Mouse (Mus musculus) stomach, embryonic 14.5 days (tissue): ENCODE measurements at regions not wholly inside any gene's neighbourhood (a gene's known extent, or its start where the extent isn't known, plus 50 kb on each side); places are given as distances from the start of the nearest gene placed in this dataset.

Source experiments
- ATAC-seq: fragments of 200-750 bp; cut with Nextera tagmentation; 2 replicates; pipeline ENCODE4 v1.8.0; 2017; ENCODE audit warnings: low read depth, moderate TSS enrichment; ENCODE audit not compliant: insufficient number of reproducible peaks, insufficient read depth, low FRiP score
- H3K27ac ChIP-seq: fragments of 300-500 bp; sonication (generic); 2 replicates; pipeline ENCODE4 v1.5.1; 2014; ENCODE audit warnings: mild to moderate bottlenecking, low read length, moderate library complexity, mixed read lengths
- H3K27me3 ChIP-seq: fragments of 300-500 bp; sonication (generic); 2 replicates; pipeline ENCODE4 v1.6.1; 2014; ENCODE audit warnings: low read length, control low read depth, mixed read lengths; ENCODE audit not compliant: control insufficient read depth, insufficient read depth
- H3K36me3 ChIP-seq: fragments of 300-500 bp; sonication (generic); 2 replicates; pipeline ENCODE4 v1.6.1; 2014; ENCODE audit warnings: mild to moderate bottlenecking, control low read depth, low read length, moderate library complexity, mixed read lengths; ENCODE audit not compliant: control insufficient read depth, insufficient read depth
- H3K4me1 ChIP-seq: fragments of 300-500 bp; sonication (generic); 2 replicates; pipeline ENCODE4 v1.6.1; 2014; ENCODE audit warnings: low read length, control low read depth, mixed read lengths; ENCODE audit not compliant: control insufficient read depth, insufficient read depth
- H3K4me2 ChIP-seq: fragments of 300-500 bp; sonication (generic); replicated peaks from 2 replicates; pipeline ENCODE4 v1.6.1; 2014; ENCODE audit warnings: low read depth, low read length, control low read depth
- H3K4me3 ChIP-seq: fragments of 300-500 bp; sonication (generic); 2 replicates; pipeline ENCODE4 v1.5.1; 2014; ENCODE audit warnings: low read depth, low read length, control low read depth
- H3K9ac ChIP-seq: fragments of 300-500 bp; sonication (generic); replicated peaks from 2 replicates; pipeline ENCODE4 v1.6.1; 2014; ENCODE audit warnings: low read depth, mild to moderate bottlenecking, control low read depth, low read length, moderate library complexity, mixed read lengths
- H3K9me3 ChIP-seq: fragments of 300-500 bp; sonication (generic); 2 replicates; pipeline ENCODE4 v1.6.1; 2016; ENCODE audit warnings: low read depth, low read length, control low read depth; ENCODE audit not compliant: control insufficient read depth
- WGBS: fragments of 180-500 bp; shearing (Covaris S2); extraction: QIAGEN DNeasy Blood & Tissue Kit; methylation state at CpG from one replicate; pipeline ENCODE4 v1.1.7; 2014; 5-methylcytosine and 5-hydroxymethylcytosine counted together

GRCm38 (mm10) chr6:127326333-127326729 lies 120.3 kb upstream of the Parp11 start:
- H3K4me1 ChIP-seq = peaks cover 20% of the 10 kb centered on the region; the same call in 1 of the 2 replicates
- H3K36me3 ChIP-seq = no peaks in the 10 kb centered on the region
- peak overlapping the region; percentile 85 for H3K27ac ChIP-seq
- ATAC-seq = peak; percentile 82
- H3K4me3 ChIP-seq = no peak overlapping the region
- no peaks in the 10 kb centered on the region for H3K9me3 ChIP-seq
- no peak overlapping the region for H3K9ac ChIP-seq
- 58% methylated on average over 6 of the region's 6 CpGs for WGBS
- H3K4me2 ChIP-seq = no peak overlapping the region
- H3K27me3 ChIP-seq = no peaks in the 10 kb centered on the region

- ATAC-seq = peak; percentile 1; the same call in 1 of the 2 replicates
- Histone ChIP-seq H3K4me1 (peaks cover 20% of the 10 kb centered on the region; the same call in 1 of the 2 replicates), H3K4me3 (peak overlapping the region; percentile 33; the same call in 1 of the 2 replicates), H3K27ac (peak overlapping the region; percentile 92), H3K9me3 (no peaks in the 10 kb centered on the region), H3K27me3 (no peaks in the 10 kb centered on the region), H3K4me2 (peak overlapping the region; percentile 65), H3K36me3 (no peaks in the 10 kb centered on the region), H3K9ac (peak overlapping the region; percentile 26; the same call in 1 of the 2 replicates)
- 45% methylated on average over 20 of the region's 20 CpGs for WGBS
Measured at GRCm38 (mm10) chr6:127329191-127330014, 117.2 kb upstream of the Parp11 start.

DNA sequence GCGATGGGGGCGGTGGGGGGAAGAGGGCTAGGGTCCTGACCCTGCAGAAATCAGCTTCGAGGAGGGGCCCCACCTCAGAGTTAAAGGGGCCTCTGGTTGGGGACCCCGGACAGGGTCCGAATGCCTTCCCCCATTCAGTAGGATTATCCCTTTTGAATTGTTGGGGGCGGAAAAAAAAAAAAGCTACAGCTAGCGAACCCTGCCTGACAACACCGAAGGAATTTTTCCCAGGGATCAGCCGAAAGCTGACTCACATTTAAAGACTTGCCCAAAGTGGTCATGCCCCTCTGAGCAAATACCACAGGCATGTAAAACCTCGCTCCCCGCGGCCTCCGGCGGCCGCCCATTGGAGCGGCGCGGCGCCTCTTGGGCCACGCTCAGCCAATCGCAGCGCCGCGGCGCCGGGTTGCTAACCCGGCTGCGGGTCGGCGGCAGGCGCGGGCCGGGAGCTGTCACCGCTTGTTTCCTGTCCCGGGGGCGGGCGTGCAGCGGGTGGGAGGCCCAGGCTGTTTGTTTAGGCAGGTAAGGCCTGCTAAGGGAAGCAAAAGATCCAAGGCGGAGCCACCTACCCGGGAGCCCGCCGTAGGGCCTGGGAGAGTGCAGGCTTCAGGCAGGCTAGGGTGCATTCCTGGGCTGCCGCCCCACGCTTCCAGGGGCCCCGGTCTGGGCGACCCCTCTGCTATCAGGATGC lies 116.5 kb upstream of the Parp11 start:
- Histone ChIP-seq H3K9ac (peak overlapping the region; percentile 39), H3K27ac (peak overlapping the region; percentile 92), H3K36me3 (no peaks in the 10 kb centered on the region), H3K4me3 (peak overlapping the region; percentile 33), H3K27me3 (no peaks in the 10 kb centered on the region), H3K9me3 (no peaks in the 10 kb centered on the region), H3K4me1 (peaks cover 20% of the 10 kb centered on the region; the same call in 1 of the 2 replicates), H3K4me2 (peak overlapping the region; percentile 65)
- ATAC-seq = peak; percentile 87
- WGBS = under 1% methylated on average over 46 of the region's 46 CpGs

DNA sequence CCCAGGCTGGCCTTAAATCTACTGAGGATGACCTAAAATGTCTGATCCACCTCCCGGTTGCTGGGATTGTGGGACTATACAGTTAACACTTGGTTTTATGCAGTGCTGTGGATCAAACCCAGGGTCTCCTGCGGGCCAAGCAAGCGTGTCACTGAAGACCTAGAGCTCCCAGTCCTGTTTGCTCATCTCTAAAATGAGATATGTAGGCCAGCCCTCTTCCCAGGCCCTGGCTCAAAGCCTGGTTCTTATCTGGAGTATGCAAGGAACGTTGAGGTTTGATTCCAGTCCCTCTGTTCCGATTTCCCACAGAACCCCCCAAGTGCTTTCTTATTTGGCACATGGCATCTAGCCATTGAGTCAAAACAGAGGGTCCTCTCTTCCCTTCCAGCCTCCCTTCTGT lies 115.5 kb upstream of the Parp11 start:
- no peaks in the 10 kb centered on the region for H3K36me3 ChIP-seq
- no peak overlapping the region for H3K4me3 ChIP-seq
- peaks cover 21% of the 10 kb centered on the region for H3K4me1 ChIP-seq
- H3K4me2 ChIP-seq = no peak overlapping the region
- H3K9ac ChIP-seq = no peak overlapping the region
- no peaks in the 10 kb centered on the region for H3K27me3 ChIP-seq
- no peaks in the 10 kb centered on the region for H3K9me3 ChIP-seq
- peak overlapping the region; percentile 91 for H3K27ac ChIP-seq
- ATAC-seq = no peak
- WGBS = 62% methylated on average over 5 of the region's 5 CpGs

GRCm38 (mm10) chr6:127334256-127334655 lies 112.4 kb upstream of the Parp11 start:
- no peak overlapping the region for H3K27ac ChIP-seq
- ATAC-seq = no peak
- H3K4me2 ChIP-seq = no peak overlapping the region
- no peak overlapping the region for H3K9ac ChIP-seq
- H3K4me1 ChIP-seq = peaks cover 39% of the 10 kb centered on the region
- 78% methylated on average over 6 of the region's 6 CpGs for WGBS
- H3K36me3 ChIP-seq = no peaks in the 10 kb centered on the region
- H3K4me3 ChIP-seq = no peak overlapping the region
- H3K27me3 ChIP-seq = no peaks in the 10 kb centered on the region
- no peaks in the 10 kb centered on the region for H3K9me3 ChIP-seq

DNA sequence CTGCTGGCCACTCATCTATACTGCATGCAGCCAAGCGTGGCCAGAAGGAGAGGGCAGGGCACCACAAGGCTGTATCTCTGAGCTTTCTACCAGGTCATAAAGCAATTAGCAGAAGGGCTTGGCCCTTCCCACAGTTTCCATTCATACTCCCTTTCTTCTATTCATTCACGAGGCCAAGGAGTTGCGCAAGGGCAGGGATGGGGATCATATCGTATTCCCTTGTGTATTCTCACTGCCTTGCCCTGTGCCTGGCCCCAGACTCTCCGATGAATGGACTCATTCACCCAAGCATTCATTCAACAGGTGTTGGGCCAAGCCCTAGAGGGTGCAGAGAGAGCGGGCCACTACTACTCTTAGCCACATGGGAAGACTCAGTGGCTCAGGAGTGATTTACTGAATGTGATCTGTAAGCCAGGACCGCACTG lies 111.2 kb upstream of the Parp11 start:
- peak overlapping the region; percentile 52; the same call in 1 of the 2 replicates for H3K27ac ChIP-seq

GRCm38 (mm10) chr6:127335996-127336660 lies 110.5 kb upstream of the Parp11 start:
- no peak overlapping the region for H3K9ac ChIP-seq
- ATAC-seq = no peak
- 52% methylated on average over 12 of the region's 12 CpGs for WGBS
- no peak overlapping the region for H3K4me3 ChIP-seq
- H3K27me3 ChIP-seq = no peaks in the 10 kb centered on the region
- H3K36me3 ChIP-seq = no peaks in the 10 kb centered on the region
- H3K9me3 ChIP-seq = no peaks in the 10 kb centered on the region
- peak overlapping the region; percentile 52; the same call in 1 of the 2 replicates for H3K27ac ChIP-seq
- H3K4me1 ChIP-seq = peaks cover 23% of the 10 kb centered on the region
- no peak overlapping the region for H3K4me2 ChIP-seq

More for the DNA sequence above, 111.2 kb upstream of the Parp11 start:
- 54% methylated on average over 7 of the region's 7 CpGs for WGBS
- H3K27me3 ChIP-seq = no peaks in the 10 kb centered on the region
- H3K36me3 ChIP-seq = no peaks in the 10 kb centered on the region
- H3K4me1 ChIP-seq = peaks cover 30% of the 10 kb centered on the region
- no peak overlapping the region for H3K4me2 ChIP-seq
- no peak overlapping the region for H3K9ac ChIP-seq
- H3K9me3 ChIP-seq = no peaks in the 10 kb centered on the region
- peak; percentile 81 for ATAC-seq
- H3K4me3 ChIP-seq = no peak overlapping the region

GRCm38 (mm10) chr6:127336681-127337397 lies 109.8 kb upstream of the Parp11 start:
- ATAC-seq = no peak
- 38% methylated on average over 15 of the region's 15 CpGs for WGBS
- Histone ChIP-seq H3K4me1 (peaks cover 22% of the 10 kb centered on the region), H3K9ac (no peak overlapping the region), H3K36me3 (no peaks in the 10 kb centered on the region), H3K4me3 (no peak overlapping the region), H3K4me2 (no peak overlapping the region), H3K9me3 (no peaks in the 10 kb centered on the region), H3K27me3 (no peaks in the 10 kb centered on the region), H3K27ac (peak overlapping the region; percentile 11; the same call in 1 of the 2 replicates)
